Mouse (Mus musculus) right cerebral cortex, adult 18-20 months (tissue): Measurements from ENCODE around the gene Slc35a3.
A peak's percentile ranks its signal among the peaks of the same experiment; 100 is the strongest.
"Not testable (repeated sequence)": the region's sequence is repeated elsewhere in the genome, so short reads cannot be mapped to it uniquely, and the experiment has no call there.

Experiments
- DNase-seq: peaks from one replicate; pipeline ENCODE4 v3.0.0; 2022; ENCODE audit warnings: mixed read lengths

Slc35a3 gene

DNA sequence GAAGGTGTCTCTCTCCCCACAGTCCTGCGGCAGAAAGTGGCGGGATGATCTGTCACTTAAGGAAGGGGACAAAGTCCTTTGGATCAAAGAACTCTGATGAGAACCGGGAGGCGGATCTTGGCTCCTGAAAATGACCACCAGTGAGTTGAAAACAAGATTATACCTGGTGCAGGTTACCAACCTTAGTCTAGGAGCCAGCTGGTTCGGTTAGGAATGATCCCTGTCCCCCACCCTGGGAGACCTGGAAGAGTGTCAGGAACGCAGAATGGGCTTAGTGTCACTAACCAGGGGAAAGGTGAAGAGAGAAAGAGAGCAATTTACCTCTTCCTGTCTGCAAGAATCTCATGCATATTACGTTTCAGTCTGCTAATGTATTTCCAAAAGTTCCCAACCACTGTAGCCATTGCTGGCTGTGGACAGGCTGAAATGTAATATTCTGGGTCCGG is at the start of gene Slc35a3:
TSS of gene Slc35a3 (minus strand) at position 396 of the 446 bp plus-strand sequence.
- no peak for DNase-seq

DNA sequence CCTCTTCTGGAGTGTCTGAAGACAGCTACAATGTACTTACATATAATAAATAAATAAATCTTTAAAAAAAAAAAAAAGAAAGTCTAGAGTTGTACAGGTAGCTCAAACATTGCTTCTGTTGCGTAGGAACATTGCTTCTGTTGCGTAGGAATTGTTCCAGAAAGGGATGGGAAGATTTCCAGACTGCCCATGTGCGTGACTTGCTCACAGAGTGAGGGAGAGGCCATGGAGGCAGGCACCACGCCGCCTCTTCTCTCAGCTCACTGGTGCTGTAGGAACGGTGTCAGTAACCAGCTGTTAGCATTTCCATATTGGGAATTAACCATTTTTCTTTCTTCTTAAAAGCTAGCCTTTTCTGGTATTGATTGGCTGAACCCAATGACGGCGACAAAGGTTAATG is 40.2 kb upstream of the Slc35a3 start:
- DNase-seq = peak; percentile 14

DNA sequence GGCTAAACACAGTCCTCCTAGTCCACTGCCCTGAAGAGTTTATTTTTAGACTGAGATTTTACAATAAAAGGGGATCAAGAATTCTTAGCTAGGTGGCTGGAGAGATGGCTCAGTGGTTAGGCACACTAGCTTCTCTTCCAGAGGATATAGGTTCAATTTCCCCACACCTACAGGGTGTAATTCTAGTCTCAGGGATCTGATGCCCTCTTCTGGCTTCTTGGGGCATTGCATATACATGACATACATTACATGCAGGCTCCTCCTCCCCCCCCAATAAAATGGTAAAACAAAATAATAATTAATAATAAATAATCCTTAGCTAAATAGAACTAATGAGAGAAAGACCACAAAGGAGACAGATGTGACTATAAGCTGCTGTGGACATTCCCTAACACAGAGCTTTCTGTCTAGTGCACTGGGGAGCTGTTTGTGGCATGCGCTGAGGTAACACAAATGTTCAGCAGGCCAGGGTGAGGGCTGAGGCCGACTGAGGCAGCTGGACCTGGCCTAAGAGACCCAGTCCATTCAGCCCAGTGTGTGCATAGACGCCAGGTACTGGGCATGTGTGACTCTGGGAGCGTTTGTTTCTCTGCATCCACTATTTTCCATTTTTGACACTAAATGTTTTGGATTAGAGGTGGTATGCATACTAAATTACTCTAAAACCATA is 38.7 kb upstream of the Slc35a3 start:
- DNase-seq = peak; percentile 22

DNA sequence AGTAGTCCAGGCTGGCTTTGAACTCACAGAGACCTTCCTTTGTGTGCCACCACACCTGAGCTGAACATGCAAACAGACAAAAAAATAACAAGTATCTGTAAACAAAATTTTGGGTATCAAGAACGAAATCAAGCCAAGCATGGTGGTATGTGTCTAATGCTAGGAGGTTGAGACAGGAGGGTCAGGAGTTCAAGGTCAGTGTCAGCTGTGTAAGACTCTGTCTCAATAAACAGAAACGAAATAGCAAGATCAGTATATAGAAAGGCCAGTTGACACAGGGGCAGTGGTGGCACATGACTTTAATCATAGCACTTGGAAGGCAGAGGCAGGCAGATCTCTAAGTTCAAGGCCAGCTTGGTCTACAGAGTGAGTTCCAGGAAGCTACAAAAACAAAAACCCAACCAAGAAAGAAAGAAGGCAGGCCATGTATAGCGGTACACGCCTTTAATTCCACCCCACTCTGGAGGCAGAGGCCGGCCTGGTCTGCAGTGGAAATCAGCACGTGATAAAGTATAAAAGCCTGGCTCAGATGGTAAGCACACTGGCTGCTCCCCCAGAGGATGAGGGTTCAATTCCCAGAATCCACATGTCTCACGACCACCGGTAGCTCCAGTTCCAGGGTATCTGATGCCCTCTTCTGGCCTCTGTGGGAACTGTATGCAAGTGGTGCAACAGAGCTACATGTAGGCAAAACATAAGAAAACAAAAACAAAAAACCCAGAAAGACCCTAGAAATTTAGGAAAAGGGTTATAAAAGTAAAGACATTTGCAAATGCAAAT is 36.0 kb upstream of the Slc35a3 start:
- DNase-seq = no peak

DNA sequence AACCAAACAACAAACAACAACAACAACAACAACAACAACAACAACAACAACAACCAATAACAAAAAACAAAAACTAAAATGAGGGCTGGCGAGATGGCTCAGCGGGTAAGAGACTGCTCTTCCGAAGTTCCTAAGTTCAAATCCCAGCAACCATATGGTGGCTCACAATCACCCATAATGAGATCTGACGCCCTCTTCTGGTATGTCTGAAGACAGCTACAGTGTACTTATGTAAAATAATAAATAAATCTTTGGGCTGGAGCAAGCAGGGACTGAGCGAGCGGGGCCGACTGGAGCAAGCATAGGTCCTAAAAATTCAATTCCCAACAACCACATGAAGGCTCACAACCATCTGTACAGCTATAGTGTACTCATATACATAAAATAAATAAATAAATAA is 35.0 kb upstream of the Slc35a3 start:
- DNase-seq = not testable (repeated sequence)

DNA sequence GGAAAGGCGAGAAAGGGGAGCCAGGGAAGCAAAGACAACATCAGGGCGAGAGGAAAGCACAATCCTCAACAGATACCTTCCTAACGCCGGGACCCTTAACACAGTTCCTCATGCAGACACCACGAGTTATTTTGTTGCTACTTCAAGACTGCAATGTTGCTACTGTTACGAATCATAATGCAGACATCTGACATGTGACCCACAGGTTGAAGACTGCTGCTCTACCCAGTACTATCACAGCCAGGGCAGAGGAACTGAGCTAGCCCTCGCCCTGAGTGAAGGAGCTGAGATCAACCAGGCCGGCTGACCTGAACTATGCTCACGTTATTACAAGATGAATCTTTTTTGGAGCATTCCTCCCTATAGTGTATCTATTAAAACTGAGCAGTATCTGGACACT is 28.3 kb upstream of the Slc35a3 start:
- DNase-seq = no peak

DNA sequence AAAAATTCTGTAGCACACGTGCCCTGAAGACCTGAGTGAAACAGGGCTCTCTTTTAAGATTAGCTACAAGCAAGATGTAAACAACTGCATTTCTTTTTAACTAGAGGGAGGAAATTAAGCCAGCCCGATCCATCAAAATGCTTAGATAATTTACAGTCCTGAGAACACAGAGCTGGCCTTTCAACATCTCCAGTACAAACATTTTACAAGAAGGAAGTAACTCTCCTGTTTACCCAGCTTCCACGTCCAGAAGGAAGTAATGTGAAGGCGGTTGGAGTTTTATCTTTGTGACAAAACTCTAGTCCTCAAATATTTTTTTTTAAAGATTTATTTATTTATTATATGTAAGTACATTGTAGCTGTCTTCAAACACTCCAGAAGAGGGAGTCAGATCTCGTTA is 27.5 kb upstream of the Slc35a3 start:
- DNase-seq = no peak

DNA sequence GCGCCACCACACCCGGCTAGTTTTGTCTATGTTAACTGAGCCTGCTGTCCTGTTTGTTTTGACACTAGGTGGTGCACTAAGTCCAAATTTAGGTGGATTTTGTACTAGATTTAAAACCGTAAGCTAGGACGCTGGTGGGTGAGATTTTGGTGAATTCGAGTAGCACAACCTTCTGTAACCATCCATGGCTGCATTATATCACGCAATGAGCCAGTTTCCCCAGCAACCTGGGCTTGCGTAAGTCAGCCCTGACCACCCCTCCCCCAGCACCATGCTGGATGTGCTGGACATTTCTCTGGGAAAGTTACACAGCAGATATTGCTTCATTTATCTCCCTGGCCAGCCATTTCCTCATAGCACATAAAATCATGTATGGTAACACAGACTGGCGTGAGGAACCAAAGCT is 24.7 kb upstream of the Slc35a3 start:
- no peak for DNase-seq

DNA sequence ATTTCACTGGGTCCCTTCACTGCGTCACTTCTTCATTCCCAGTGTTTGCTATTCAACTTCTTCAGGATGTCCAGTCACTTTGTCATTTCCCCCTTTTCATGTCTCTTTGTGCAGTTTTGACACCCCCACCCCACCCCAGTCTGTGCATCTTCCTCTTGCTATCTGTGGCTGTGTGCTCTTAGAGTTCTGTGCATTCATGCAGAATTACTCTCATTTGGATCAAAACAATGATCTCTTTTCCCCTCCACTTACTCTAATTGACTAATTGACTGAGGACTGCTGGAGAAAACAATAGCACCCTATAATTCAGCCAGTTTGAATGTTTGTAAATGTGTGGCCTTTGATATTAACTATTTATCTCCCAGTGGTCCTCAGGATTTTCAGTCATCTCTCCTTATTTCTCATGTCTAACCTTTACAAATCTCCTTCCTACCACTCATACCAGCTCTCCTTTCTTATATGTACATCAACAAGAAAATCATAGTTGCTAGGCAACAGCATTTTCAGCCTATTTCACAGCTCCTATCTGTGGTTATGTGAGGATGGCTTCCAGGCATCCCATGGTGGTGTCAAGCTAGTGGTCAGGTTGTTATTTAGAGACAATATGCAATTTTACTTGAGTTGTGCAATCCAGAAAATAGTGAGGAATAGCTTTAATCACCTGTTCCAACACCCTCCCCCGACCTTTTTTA is 17.0 kb upstream of the Slc35a3 start:
- DNase-seq = no peak

DNA sequence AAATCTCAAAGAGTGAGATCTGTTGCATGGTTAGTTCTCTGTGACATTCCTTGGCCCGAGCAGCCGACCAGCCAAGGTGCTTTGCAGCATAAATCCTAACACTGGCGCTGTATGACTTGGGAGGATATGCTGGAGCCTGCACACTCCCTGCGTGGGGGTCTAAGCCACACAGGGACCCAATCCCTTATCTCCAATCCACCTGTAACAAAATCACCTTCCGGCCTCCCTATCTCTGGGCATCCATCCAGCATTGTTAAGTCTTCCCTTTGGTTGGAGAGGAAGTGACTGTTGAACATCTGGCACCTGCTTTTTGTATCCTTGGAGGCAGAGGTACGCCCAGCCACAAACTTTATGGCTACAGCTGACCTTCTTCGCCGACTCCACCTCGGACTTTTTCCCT is 14.2 kb upstream of the Slc35a3 start:
- DNase-seq = no peak

DNA sequence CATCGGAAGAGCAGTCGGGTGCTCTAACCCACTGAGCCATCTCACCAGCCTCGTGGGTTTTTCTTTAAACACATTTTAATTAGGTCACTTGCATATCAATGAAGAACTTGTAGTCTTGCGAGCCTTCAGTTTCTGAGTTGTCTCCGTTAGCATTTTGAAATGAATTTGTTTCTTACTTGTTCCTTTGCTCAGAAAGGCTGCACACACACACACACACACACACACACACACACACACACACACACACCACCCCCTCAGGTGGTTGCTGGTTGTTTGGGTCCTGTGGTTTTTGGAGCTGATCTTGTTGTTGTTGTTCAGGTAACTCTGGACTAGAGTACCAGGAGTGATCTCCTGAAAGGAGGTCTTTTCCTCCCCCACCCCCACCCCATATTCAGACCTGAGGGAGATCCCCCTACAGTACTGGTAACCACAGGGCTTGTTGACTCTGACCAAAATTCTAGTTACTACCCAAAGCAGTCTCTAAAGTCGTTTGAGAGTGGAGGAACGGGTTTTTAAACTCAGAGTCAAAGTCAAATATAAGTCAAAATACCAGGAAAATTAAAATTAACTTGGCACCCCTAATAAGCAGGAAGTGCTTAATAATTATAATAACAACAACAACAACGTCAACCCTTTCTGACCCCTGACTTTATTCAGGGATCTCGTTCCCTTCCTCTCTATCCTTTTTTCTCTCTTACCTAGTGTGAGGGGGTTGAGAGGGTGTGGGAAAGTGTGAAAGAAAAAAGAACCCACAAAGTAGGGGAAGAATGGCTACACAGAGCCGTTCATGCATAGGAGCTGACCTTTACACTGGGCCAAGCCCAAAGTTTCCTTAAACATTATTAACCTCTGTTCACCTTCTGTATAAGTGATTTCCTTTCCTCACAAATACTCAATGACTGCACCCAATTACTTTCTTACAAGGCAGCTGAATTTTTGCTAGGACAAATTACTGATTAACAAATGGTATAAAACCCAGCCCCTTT is 11.2 kb upstream of the Slc35a3 start:
- DNase-seq = no peak

DNA sequence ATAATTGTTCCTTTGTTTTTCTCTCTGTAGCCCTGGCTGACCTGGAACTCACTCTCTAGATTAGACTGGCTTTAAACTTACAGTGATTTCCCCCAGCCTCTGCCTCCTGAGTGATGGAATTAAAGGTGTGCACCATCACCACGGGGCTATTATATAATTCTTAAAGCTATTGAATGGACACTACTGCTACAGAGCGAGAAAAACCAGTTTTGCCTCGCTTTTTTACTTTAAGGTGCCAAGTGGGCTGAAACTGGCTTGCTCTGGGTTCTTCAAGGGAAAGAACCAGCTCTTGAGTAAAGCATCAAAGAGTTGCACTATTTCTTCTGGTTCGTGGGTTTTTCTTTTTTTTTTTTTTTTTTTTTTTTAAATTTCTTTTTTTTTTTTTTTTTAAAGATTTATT is 10.3 kb upstream of the Slc35a3 start:
- no peak for DNase-seq

DNA sequence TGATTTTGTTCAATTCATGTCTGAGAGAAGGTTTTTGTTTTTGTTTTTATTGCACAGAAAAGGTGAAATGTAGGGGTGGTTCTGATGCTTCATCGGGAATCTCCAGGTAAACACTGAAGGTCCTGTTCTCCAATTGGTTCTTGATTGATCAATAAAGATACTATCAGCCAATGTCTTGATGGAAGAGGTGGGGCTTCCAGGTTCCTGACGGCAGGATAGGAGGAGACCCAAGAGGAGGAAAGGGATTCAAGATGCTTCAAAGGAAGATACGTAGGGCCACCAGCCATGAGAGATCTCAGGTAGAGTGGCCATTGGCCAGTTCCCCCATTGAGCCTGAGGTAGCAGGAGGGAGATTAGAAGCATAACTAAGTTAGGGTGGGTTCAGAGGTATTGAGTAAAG is 6.3 kb upstream of the Slc35a3 start:
- no peak for DNase-seq

DNA sequence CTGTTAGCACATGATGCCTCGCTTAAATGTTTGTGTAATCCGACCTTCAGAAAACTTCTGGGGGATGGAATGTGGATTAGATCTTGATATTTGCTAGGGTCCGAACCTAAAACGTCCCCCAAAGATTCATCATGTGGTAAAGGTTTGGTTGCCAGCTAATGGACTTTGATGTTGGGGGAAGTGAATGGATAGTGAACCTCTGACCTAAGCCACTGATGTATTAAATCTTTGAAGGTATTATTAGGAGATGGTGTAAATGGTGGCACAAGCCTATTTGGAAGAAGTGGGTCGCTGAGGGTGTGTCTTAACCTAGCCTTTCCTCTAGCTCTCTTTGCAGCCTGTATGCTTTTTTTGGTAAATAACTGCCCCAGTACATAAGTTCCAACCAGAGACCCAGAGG is 400 bp upstream of the Slc35a3 start:
- DNase-seq = no peak

DNA sequence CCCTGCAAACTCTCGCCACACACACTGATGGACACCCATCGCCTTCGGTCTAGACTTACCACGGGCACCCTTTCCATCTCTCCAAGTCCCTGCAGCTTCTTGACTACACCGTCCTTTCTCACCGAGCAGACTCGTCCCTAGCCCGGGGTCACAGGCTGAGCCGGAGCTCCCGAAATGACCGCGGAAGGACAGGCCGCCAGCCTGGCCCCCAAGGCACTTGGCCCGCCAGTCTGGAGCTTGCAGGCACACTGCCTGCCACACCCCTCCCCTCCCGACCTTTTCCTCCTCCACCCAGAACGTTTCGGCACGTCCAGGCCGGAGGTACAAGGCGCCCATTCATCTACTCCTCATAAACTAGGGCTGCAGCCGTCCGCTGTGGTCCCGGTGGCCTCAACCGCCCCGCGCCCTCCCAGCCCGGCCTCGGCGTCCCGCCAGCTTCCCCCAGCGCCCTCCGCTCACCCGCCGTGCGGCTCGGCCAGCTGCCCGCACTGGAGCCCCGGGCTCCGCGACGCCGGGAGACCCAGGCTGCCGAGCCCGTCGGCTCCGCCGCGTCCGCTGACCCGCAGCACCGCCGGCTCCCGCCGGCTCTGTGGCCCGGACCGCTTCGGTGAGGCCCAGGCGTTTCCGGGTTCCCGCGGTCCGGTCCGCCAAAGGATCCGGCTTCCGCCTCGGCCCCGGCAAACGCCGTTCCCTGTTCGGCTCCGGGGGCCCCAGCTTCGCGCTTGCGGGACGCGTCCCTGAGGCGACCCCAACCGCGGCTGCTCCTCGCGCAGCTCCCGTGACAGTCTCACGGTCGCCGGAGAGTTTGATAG is 801 bp downstream of the Slc35a3 start:
- peak; percentile 80 for DNase-seq

DNA sequence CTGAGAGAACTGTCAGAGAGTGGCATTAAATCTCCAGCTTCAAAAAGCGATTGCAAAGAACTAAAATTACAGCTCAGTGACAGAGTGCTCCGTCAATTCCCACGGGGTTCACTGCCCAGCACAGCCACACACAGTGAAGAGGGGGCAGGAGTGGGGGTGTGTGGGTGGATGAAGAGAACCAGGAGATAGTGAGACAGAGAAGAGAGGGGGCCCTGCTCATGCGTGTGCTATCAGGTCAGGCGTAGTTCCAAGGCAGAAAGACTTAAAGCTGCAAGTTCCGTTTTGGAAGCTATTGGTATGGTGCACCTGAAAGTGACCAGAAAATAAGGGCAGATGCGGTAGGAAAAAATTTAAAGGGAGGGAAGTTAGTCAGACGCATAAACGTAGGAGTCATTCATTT is 1.7 kb downstream of the Slc35a3 start:
- no peak for DNase-seq

DNA sequence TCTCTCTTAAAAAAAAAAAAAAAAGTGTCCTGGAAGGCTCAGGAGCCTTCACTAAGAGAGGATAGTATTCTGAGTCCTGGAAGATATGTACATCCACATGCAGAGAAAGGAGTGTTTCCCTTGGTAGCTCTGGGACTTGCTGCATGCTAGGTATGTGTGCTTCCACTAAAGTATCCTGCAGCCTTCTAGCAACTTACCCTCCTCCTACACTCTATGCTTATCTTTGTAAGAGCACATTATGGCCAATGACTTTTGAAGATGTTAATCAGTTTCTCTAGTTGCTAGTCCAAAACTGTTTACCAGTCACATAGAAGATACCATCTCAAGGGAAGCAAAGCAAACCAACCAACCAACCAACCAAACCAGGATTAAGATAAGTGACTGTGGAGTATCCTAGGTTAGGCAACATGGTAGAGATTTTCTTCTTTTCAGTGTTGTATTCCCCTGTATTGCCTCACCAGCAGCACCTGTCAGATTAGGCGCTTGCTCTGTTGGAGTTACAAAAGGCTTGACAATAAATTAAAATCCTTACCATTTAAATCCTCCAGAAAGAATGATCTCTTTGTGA is 6.9 kb downstream of the Slc35a3 start:
- DNase-seq = no peak

DNA sequence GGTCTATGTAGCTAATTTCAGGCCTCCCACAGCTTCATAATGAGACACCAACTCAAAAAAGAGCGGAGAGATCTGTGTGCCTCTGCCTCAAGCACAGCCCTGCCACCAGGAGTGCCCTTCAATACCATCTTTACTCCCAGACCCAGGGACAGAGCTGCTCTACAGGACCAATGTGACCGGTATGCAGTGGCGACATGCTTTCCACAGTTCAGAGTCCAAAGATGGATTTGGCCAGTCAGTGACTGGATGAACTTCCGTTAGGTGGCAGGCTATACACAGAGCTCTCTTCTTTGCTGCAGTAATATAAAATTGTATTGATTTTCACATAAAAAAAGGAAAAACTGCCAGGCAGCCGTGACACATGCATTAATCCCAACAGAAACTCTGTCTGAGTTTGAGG is 8.8 kb downstream of the Slc35a3 start:
- no peak for DNase-seq

DNA sequence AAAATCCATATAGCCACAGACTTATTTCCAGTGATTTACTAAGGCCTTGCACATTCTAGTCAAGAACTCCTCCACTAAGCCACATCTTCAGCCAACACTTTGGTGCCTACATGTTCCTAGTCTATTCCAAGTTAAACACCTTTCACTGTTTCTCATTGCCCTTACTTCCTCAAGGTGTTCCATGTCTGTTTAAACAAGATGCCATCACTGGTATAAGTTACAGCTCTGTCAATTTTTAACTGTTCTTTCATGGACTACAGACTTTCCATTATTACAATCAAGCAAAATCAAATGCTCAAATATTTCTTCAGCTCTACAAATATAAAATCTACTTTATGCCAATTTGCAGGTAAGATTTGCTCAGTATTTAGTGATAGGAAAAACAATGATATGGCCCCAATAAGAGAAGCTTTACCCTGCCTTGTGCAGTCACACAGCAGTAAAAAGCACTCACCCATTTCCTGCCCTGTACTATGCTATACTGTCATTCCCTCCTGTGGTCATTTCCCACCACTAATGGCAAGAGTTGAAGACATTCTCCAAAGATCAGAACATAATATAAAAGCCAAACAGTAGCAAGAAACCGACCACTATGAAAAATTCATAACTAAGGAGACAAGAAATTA is 9.9 kb downstream of the Slc35a3 start:
- DNase-seq = no peak

DNA sequence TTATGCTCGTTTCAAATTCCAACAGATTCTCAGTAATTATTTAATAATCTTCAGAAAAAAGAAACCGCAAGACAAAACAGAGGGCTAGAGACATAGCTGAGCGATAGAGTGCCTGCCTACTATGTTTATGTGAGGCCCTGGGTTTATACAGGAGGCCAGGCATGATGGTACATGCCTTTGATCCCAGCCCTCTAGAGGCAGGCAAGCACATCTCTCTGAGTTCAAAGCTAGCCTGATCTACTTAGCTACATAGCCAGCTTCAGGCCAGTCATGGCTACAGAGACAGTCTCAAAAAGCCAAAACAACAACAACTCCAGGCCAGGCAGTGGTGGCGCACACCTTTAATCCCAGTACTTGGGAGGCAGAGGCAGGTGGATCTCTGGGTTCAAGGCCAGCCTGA is 11.0 kb downstream of the Slc35a3 start:
- no peak for DNase-seq

DNA sequence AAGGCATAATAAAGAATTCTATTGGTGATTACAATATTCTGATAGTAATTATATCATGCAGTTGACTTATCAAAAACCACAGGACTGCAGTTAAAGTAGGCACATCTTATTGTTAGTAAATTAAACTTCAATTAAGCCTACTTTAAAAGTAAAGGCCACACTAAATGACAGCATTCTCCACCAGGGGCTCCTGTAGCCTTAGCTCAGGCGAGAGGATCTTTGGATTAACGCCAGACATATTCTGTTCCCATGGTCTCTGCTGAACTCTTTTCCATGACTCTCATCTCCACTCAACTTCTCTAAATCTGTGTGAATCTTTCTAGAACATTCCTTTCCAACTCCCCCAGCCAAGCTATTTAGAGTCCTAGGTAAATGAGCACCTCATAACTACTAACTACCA is 13.8 kb downstream of the Slc35a3 start:
- no peak for DNase-seq
